Mouse (Mus musculus) left cerebral cortex, postnatal 4 days (tissue): ENCODE results near the gene Tshz2. TPM values are rescaled to one million over a fixed set of nuclear protein-coding genes. Genes with fewer than 3 reads are reported as not detected.

Experiments
- DNase-seq: peaks from one replicate; pipeline ENCODE4 v3.0.0-alpha.2; 2022
- intact Hi-C: fragments of 180-260 bp; cut with DNase I; formaldehyde crosslinking; loops from one replicate; pipeline ENCODE4 v1.15.1; 2025
- total RNA-seq, 2 experiments: library from RNA; stranded (reverse); gene quantifications; 2 replicates each; pipeline ENCODE4 v1.2.3; 2021

The Tshz2 gene
- total RNA-seq, 2 experiments from 2014 or later, result 29.9 to 52.3 TPM

GRCm38 (mm10) chr2:170076941-170077490, 444.2 kb downstream of the Tshz2 start:
- DNase-seq, result no peak
- intact Hi-C loops, result no loop called here

DNA sequence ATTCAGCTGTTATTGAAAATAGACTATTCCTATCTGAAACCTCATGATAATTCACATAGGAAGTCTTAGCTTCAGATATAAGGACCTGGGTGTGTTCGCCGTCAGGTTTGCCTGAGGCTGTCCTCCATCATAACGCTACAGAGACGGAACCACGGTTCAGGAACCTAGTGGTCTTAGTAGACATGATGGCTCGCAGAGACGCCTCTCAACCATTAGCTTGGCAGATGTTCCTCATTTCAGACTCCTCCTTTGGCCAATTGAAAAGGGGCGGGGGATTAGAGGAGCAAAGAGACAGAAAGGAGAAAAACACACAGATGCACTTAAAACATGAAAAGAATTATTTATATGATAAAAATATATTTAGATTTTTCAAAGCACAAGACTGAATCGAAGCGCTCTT, 445.2 kb downstream of the Tshz2 start:
- intact Hi-C loops, result no loop called here
- no peak for DNase-seq

DNA sequence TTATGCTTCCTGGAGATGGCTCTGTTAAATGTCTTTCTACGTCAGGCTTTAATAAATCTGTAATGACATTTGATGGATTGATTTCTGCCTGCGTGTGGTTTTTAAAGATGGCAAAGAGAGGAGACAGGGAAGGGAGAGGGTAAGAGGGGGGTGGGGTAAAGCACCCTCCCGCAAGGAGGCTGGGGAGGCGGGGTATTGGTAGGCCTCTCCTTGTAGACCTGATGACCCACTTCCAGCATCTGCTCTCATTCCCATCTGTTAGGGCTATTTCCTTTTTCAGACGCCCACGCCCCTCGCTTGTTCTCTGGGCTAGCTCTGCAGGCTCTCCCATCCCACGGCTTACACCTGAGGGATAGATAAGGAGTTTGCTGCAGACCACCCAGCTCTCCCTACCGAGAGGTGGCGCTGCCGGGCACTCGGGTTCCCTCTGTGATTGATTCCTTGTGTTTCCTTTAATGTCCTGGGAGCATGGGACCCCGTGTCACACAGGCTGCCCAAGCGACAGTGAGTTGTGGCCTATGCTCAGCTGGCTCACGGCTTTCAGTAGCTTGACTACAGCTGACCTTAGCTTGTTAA, 445.7 kb downstream of the Tshz2 start:
- intact Hi-C loops, result no loop called here
- no peak for DNase-seq

DNA sequence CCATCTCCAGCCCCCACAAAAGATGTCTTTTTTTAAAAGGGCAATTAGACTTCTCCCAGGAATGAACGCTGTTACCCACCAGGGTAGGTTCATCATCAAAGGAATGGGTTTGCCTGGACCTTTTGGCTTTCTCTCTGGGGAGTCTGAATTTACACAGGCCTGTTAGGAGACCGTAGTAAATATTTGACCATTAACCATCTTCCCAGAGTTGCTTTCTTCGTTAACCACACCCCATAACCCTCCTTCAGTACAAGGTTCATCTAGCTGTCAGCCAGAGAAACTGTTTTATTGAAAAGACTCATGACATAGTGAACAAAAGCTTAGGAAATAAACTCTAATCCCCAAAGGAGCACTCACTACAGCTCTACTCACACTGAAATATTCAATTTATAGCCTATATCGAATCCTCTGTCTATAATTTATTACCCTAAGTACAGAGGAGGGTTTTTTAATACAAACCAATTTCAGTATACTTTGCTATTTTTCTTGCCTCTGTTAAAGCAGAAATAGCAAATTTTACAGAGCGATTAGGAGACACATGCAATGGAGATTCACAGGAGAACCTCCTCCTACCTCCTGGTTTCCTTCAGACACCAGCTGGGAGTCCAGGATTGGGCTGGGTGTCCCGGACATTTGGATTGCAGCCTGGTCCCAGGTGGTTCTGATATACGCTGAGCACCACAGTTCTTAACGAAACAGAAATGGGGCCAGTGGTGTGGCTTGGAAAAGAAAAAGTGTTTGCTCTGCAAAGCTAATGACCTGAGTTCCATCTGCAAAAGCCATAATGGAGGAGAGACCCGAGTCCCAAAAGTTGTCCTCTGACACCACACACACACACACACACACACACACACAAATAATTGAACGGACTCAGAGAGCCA, 459.0 kb downstream of the Tshz2 start:
- intact Hi-C loops, result loop anchor here (10.0 kb wide), 1 partner anchor 1097 kb away; no protein-coding TSS in a partner anchor
- DNase-seq, result no peak

DNA sequence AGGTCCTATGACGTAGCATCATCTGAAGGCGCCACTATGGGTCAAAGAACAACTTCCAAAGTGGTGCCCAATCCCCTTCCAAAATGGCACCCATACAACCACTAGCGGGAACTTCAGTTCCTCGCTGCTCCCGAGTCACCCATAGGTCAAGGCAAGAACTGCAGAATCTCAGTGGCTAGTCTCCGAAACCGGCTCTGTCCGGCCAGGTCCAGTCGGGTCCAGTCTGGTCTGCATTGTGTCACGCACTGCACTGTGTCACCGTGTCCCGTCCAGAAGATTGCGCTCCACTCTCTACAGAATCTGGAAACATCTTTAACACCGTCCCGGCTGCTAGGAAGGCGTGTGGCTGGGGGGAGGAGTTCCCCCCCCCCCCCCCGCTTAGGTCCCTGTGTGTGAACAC, 461.4 kb downstream of the Tshz2 start:
- intact Hi-C loops, result loop anchor here (10.0 kb wide), 1 partner anchor 1099 kb away; no protein-coding TSS in a partner anchor
- DNase-seq, result no peak

DNA sequence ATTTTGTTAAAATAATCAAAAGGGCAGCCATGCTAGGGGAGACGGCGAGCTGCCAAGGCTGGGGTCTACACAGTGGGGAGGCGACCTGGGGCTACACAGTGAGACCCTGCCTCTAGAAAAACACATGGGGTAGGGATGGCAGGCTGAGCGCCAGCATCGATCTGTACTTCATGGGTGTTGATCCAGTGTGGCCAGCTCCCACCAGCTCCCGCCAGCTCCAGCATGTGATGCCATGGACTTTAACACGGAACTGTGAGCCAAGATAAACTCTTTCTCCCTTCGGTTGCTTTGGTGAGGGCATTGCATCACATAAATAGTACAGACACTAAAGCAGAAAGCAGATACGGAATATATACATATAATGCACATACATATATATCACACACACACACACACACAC, 462.1 kb downstream of the Tshz2 start:
- intact Hi-C loops, result loop anchor here (10.0 kb wide), 1 partner anchor 1100 kb away; no protein-coding TSS in a partner anchor
- DNase-seq, result no peak

DNA sequence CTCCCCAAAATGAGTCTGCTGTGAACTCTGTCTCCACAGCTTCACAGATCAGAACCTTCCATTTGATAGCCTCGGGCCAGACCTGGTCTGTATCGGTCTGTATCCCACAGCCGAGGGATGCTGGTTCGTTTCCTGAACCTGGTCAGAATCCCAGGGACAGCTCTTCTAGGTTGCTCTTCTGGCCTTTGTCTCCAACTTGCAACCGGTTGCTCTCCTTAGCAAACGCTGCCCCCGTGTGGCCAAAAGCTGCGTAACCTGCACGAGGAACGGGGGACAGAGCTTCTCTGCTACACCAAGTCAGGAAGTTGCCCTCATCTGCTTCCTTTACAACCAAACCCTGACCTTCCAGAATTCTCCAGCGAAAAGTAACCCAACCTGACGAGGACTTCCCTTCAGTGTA, 468.3 kb downstream of the Tshz2 start:
- intact Hi-C loops, result loop anchor here (2.0 kb wide), 1 partner anchor 1040 kb away; no protein-coding TSS in a partner anchor
- DNase-seq, result peak; percentile 94

GRCm38 (mm10) chr2:170101932-170102331, 469.1 kb downstream of the Tshz2 start:
- no peak for DNase-seq
- intact Hi-C loops, result loop anchor here (2.0 kb wide), 1 partner anchor 1041 kb away; no protein-coding TSS in a partner anchor

DNA sequence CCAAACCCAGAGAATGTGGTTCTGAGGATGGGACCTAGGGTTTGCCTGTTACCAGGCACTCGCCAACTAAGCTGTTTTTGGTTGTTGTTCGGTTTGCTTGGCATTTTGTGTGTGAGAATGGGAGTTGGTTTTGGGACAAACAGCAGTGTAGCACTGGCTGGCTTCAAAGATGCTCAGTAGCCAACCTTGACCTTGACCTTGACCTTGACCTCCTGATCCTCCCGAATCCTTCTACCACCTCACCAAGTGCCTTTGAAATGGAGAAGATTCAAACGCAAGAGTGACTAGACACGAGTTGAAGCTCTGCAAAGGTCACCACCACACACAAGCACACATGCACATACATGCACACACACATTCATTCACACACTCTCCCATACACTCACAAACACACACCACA, 470.5 kb downstream of the Tshz2 start:
- intact Hi-C loops, result no loop called here
- DNase-seq, result no peak

DNA sequence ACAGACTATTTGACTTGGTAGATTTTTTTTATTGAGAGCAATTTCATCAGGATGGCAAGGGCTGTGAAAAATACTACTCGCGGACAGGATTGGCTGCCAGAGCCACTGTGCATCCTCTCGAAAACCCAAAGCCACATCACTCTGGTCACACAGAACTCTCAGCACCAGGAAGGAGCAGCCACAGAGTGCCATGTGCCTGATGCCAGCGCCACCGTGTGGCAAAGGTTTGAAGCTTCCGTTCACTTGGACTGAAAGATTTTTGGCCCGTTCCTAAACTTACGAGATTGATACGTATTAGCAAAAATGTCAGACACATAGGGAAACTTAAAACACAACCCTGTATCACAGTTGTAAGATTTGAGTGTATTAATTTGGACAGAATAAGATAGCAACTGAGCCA, 471.0 kb downstream of the Tshz2 start:
- peak; percentile 66 for DNase-seq
- intact Hi-C loops, result no loop called here

DNA sequence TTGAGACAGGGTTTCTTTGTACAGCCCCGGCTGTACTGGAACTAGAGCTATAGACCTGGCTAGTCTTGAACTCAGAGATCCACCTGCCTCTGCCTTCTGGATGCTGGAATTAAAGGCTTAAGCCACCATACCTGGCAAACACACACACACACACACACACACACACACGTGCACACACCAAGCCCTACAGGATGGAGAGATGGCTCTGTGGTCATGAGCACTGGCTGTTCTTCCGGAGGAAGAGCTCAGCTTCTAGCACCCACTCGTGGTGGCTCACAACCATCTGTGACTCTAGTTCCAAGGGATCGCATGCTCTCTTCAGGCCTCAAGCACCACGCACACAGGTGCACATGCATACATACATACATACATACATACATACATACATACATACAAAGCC, 471.6 kb downstream of the Tshz2 start:
- intact Hi-C loops, result no loop called here
- DNase-seq, result no peak

- intact Hi-C loops, result no loop called here
- DNase-seq, result no peak
Measured at GRCm38 (mm10) chr2:170106000-170106399, 473.2 kb downstream of the Tshz2 start.

- intact Hi-C loops, result no loop called here
- no peak for DNase-seq
Measured at GRCm38 (mm10) chr2:170107791-170108190, 475.0 kb downstream of the Tshz2 start.

GRCm38 (mm10) chr2:170109528-170109927, 476.7 kb downstream of the Tshz2 start:
- intact Hi-C loops, result no loop called here
- DNase-seq, result no peak

DNA sequence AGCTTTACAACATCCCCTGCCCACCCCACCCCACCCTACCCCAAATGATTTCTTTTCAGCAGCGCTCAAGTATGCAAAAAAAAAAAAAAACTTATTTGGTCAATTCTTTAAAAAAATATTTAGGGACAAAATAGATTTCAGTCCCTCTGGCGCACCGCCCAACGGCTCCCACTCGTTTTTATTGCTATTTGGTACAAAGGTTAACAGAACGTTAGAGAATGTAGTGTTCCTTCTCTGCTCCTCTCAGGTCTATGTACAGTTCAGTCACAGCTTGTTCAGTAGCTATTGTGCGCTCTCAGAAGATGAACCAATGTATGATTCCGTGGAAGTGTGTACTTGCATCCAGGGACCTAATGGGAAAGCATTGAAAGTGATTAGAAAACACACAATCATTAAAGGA, 477.5 kb downstream of the Tshz2 start:
- intact Hi-C loops, result no loop called here

GRCm38 (mm10) chr2:170116704-170117281, 484.0 kb downstream of the Tshz2 start:
- intact Hi-C loops, result loop anchor here (5.0 kb wide), 2 partner anchors 231 to 391 kb away; no protein-coding TSS in a partner anchor

More for the DNA sequence above, 477.5 kb downstream of the Tshz2 start:
- DNase-seq, result no peak

DNA sequence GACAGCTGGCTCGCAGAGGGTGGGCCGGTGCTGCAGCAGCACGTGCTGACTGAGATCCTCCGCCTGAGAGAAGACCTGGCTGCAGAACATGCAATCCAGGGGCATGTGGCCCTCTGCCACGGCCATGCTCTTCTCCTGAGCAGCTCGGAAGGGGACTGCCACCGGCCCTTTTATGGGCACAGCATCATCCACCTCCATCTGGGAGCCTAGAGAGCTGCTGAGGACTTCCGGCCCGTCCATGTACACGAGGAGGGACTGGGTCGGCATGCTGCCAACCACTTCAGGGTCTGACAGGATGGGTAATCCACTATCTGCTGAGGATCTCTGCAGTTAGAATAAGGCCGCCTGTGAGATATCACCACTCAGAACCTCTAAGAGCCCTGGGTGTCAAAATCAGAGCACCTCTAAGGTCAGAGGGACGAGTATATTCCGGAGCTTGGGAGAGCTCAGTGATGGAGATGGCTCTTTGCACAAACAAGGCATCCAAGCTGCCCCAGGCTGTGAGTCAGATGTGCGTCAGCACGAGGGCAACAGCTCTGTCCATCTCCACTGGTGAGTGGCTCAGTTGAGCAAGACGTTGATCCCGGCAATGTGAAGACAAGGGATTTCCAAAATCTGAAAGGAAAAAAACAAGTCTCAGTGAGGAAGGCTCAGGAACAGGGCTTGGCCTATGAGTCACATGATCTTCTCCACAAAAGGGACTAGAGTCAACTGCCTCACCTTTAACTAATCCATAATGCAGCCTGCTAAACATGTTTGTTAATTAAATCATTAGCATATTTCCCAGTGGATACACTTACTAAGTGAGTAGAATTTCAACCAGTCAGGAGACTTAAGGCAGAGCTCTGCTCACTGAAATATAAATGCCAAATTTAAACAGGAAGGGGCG, 487.6 kb downstream of the Tshz2 start:
- DNase-seq, result peak; percentile 17
- intact Hi-C loops, result no loop called here

More at GRCm38 (mm10) chr2:170116704-170117281, 484.0 kb downstream of the Tshz2 start:
- peak; percentile 62 for DNase-seq
